ENCODE assay signal across 22 mouse cellular contexts in the genomic region with DNA sequence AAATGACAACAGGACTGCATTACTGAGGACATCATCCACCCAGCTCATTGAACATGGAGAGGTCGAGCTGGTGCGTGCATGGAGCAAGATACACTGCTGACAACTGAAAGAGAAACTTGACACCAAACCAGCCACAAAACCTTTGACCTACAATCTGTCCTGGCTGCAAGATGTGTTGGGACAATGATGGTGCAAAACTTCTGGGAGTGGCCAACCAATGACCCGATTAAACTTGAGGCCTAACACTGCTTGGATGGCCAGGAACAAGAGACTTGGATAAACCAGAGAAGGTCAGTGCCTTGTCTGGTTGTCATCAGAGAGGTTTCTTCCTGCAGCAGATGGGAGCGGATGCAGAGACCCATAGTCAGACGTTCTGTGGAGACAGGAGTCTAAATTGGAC. TPM values are rescaled to one million over a fixed set of nuclear protein-coding genes. Genes with fewer than 3 reads are reported as not detected.
DNase-seq lines count a peak whose midpoint lies in the region; ATAC-seq and TF ChIP-seq lines count a peak whose summit lies in the region.
"Had no signal": no experiment of that assay in that cellular context is flagged by ENCODE, and none has a peak within 500 bp of the region (broad histone marks: within the 10 kb centered on the region; RNA-seq: fewer than 3 reads in every experiment).

No protein-coding gene starts in this region.

- H3K4me3 ChIP-seq in lung, postnatal 0 days (ENCODE audit: low read depth, low read length) = no peak overlapping the region
- H3K4me3 ChIP-seq in forebrain, embryonic 10.5 days = no peak overlapping the region
- H3K4me3 ChIP-seq: heart, embryonic 15.5 days; layer of hippocampus, adult 2 months; limb, embryonic 13.5 days; neural tube, embryonic 15.5 days had no signal

- no peak overlapping the region for H3K4me2 ChIP-seq in lung, postnatal 0 days (replicated peaks; ENCODE audit: low read depth, low read length)
- H3K4me2 ChIP-seq: heart, embryonic 15.5 days; limb, embryonic 13.5 days; lung, embryonic 14.5 days; neural tube, embryonic 15.5 days had no signal

- no peaks in the 10 kb centered on the region for H3K27me3 ChIP-seq in lung, postnatal 0 days (replicated peaks; ENCODE audit: insufficient read depth, low read length)
- no peaks in the 10 kb centered on the region for H3K27me3 ChIP-seq in forebrain, embryonic 10.5 days (ENCODE audit: poor library complexity, severe bottlenecking)
- H3K27me3 ChIP-seq: heart, embryonic 15.5 days; limb, embryonic 13.5 days; neural tube, embryonic 15.5 days had no signal

- H3K27ac ChIP-seq in lung, postnatal 0 days (ENCODE audit: low read length) = no peak overlapping the region
- no peak overlapping the region for H3K27ac ChIP-seq in forebrain, embryonic 10.5 days
- H3K27ac ChIP-seq: heart, embryonic 15.5 days; layer of hippocampus, adult 2 months; limb, embryonic 13.5 days; neural tube, embryonic 15.5 days; stomach, postnatal 0 days had no signal

- peak; percentile 31 for DNase-seq in adrenal gland, postnatal 14 days
- DNase-seq in adrenal gland, postnatal 4 days (ENCODE audit: low spot score in 2 of 2) = no peak
- peak; percentile 37 for DNase-seq in lung, postnatal 25 days (ENCODE audit: low spot score)
- no peak for DNase-seq in lung, postnatal 0 days (ENCODE audit: low spot score)
- peak; percentile 55 for DNase-seq in Muller cell, postnatal 12 days (ENCODE audit: inconsistent ontology term)
- peak; percentile 13 for DNase-seq in skeletal muscle tissue, adult 2 months (ENCODE audit: low read depth, low spot score)
- no peak for DNase-seq in forebrain, embryonic 10.5 days (ENCODE audit: extremely low spot score, low spot score)
- DNase-seq: cerebellum, adult 18-20 months; cerebellum, postnatal 25 days; embryo, embryonic 11 days; gastrocnemius, postnatal 10 days; kidney, adult 18-20 months; kidney, postnatal 14 days; layer of hippocampus, postnatal 36 days; lung, embryonic 14.5 days; midbrain, embryonic 14.5 days had no signal

- no peak; the same call in 1 of the 2 replicates for ATAC-seq in lung, postnatal 0 days
- ATAC-seq: hindbrain, embryonic 16.5 days had no signal

- no peaks in the 10 kb centered on the region for H3K9me3 ChIP-seq in lung, postnatal 0 days (ENCODE audit: low read length)
- H3K9me3 ChIP-seq in forebrain, embryonic 10.5 days = no peaks in the 10 kb centered on the region
- H3K9me3 ChIP-seq: heart, embryonic 15.5 days; limb, embryonic 13.5 days; neural tube, embryonic 15.5 days had no signal

- no peaks in the 10 kb centered on the region for H3K36me3 ChIP-seq in lung, postnatal 0 days (ENCODE audit: insufficient read depth, low read length)
- H3K36me3 ChIP-seq in forebrain, embryonic 10.5 days (replicated peaks) = no peaks in the 10 kb centered on the region
- H3K36me3 ChIP-seq: heart, embryonic 15.5 days; limb, embryonic 13.5 days; neural tube, embryonic 15.5 days had no signal

- no peak overlapping the region for H3K9ac ChIP-seq in lung, postnatal 0 days (replicated peaks; ENCODE audit: low read depth)
- H3K9ac ChIP-seq: heart, embryonic 15.5 days; limb, embryonic 13.5 days; lung, embryonic 14.5 days; neural tube, embryonic 15.5 days had no signal

- TF ChIP-seq CTCF in lung, postnatal 0 days (IDR thresholded peaks at IDR 0.05) = no peak

- no peak for TF ChIP-seq EP300 in lung, postnatal 0 days (IDR thresholded peaks at IDR 0.05)

- H3K4me1 ChIP-seq in lung, postnatal 0 days (ENCODE audit: insufficient read depth, low read depth, low read length) = no peaks in the 10 kb centered on the region
- H3K4me1 ChIP-seq in forebrain, embryonic 10.5 days = no peaks in the 10 kb centered on the region
- H3K4me1 ChIP-seq: heart, embryonic 15.5 days; limb, embryonic 13.5 days; neural tube, embryonic 15.5 days had no signal

- 59% methylated on average over 5 of the region's 5 CpGs for WGBS in lung, postnatal 0 days
- 79% methylated on average over 5 of the region's 5 CpGs for WGBS in forebrain, embryonic 10.5 days

RNA-seq across cellular contexts. Expression of gene Rcbtb2, which starts 7.7 kb away (rescaled TPM):
- total RNA-seq in adrenal gland, postnatal 14 days (2021) = 39.5 and 41.3 TPM in 2 replicates
- total RNA-seq in adrenal gland, postnatal 4 days (2021) = 10 to 100 TPM; 47.0 to 48.8 TPM
- polyA plus RNA-seq in lung, postnatal 0 days (2015; fragmentation: Nextera tagmentation; extraction: Ambion mirVana) = 45.6 and 49.7 TPM in 2 replicates
- 165 and 168 TPM in 2 replicates for polyA plus RNA-seq in forebrain, embryonic 10.5 days (2016; fragmentation: Nextera tagmentation; extraction: Ambion mirVana)

Comparison
In these comparisons a context has a peak if more than half of its experiments do, and no peak if none do; other contexts are left out.
1. DNase-seq: peak in adrenal gland, postnatal 14 days (single experiment), lung, postnatal 25 days (single experiment), Muller cell, postnatal 12 days (single experiment) and skeletal muscle tissue, adult 2 months (single experiment); none in adrenal gland, postnatal 4 days (0 of 2), lung, postnatal 0 days (single experiment) and forebrain, embryonic 10.5 days (single experiment).